8 mouse cellular contexts compared by ENCODE assay signal in genomic region chr14:32994954-32995636, GRCm38 (mm10). TPM values are rescaled to one million over a fixed set of nuclear protein-coding genes. Genes with fewer than 3 reads are reported as not detected.
DNase-seq lines count a peak whose midpoint lies in the region; ATAC-seq and TF ChIP-seq lines count a peak whose summit lies in the region.

No protein-coding gene starts in this region.

- peak; percentile 73 for ATAC-seq in lung, postnatal 0 days
- ATAC-seq in erythroblast, adult 5-6 weeks (replicated peaks; ENCODE audit: low FRiP score, poor library complexity, severe bottlenecking) = no peak
- ATAC-seq in granulocyte monocyte progenitor cell, adult 5-6 weeks (replicated peaks; ENCODE audit: poor library complexity, severe bottlenecking) = no peak

- WGBS in lung, postnatal 0 days = 12% methylated on average over 10 of the region's 10 CpGs

- peak overlapping the region; percentile 45 for H3K4me3 ChIP-seq in testis, adult 2 months (ENCODE audit: control insufficient read depth, low read depth, low read length)
- H3K4me3 ChIP-seq in lung, postnatal 0 days (ENCODE audit: low read depth, low read length) = peak overlapping the region; percentile 14; the same call in 1 of the 2 replicates

- peak overlapping the region; percentile 49 for H3K4me2 ChIP-seq in lung, postnatal 0 days (replicated peaks; ENCODE audit: low read depth, low read length)

- TF ChIP-seq CTCF in testis, adult 2 months (IDR thresholded peaks at IDR 0.05; ENCODE audit: control insufficient read depth, insufficient read depth, insufficient replicate concordance, low read depth, low read length) = no peak
- no peak for TF ChIP-seq CTCF in lung, postnatal 0 days (IDR thresholded peaks at IDR 0.05)

- peaks cover 2% of the 10 kb centered on the region; the same call in 1 of the 2 replicates for H3K4me1 ChIP-seq in testis, adult 2 months (ENCODE audit: control insufficient read depth, insufficient read depth, low read length)
- peaks cover 5% of the 10 kb centered on the region; the same call in 1 of the 2 replicates for H3K4me1 ChIP-seq in lung, postnatal 0 days (ENCODE audit: insufficient read depth, low read depth, low read length)

- no peak overlapping the region for H3K9ac ChIP-seq in lung, postnatal 0 days (replicated peaks; ENCODE audit: low read depth)

- no peak overlapping the region; the same call in 1 of the 2 replicates for H3K27ac ChIP-seq in testis, adult 2 months (ENCODE audit: control insufficient read depth, insufficient read depth, low read depth, low read length)
- H3K27ac ChIP-seq in lung, postnatal 0 days (ENCODE audit: low read length) = no peak overlapping the region

- no peak for TF ChIP-seq POLR2A in testis, adult 2 months (IDR thresholded peaks at IDR 0.05; ENCODE audit: control insufficient read depth, low read depth, low read length)

- no peaks in the 10 kb centered on the region for H3K9me3 ChIP-seq in lung, postnatal 0 days (ENCODE audit: low read length)

- TF ChIP-seq EP300 in lung, postnatal 0 days (IDR thresholded peaks at IDR 0.05) = no peak

- DNase-seq in testis, postnatal 14 days (ENCODE audit: low spot score) = no peak
- peak; percentile 69 for DNase-seq in forelimb bud, embryonic 11.5 days (ENCODE audit: low read depth, low spot score)
- DNase-seq in kidney, adult 18-20 months = peak; percentile 31
- peak; percentile 56 for DNase-seq in lung, postnatal 0 days (ENCODE audit: low spot score)
- DNase-seq in telencephalon, adult 2 months (ENCODE audit: low read depth, low spot score) = peak; percentile 16

- no peaks in the 10 kb centered on the region for H3K36me3 ChIP-seq in testis, adult 2 months (ENCODE audit: control insufficient read depth, insufficient read depth, low read length)
- no peaks in the 10 kb centered on the region for H3K36me3 ChIP-seq in lung, postnatal 0 days (ENCODE audit: insufficient read depth, low read length)

- H3K27me3 ChIP-seq in testis, adult 2 months (ENCODE audit: control insufficient read depth, insufficient read depth, low read length) = no peaks in the 10 kb centered on the region
- no peaks in the 10 kb centered on the region for H3K27me3 ChIP-seq in lung, postnatal 0 days (replicated peaks; ENCODE audit: insufficient read depth, low read length)

RNA-seq across cellular contexts. Expression of gene Lrrc18, which starts 3.9 kb away (rescaled TPM):
- 782 and 878 TPM in 2 replicates for polyA plus RNA-seq in testis, adult 2 months (2012; rRNA removed)
- 1.4 and 2.0 TPM in 2 replicates for polyA plus RNA-seq in lung, postnatal 0 days (2015; fragmentation: Nextera tagmentation; extraction: Ambion mirVana)
- total RNA-seq in erythroblast, adult 5-6 weeks (2015; ENCODE audit: low replicate concordance) = not detected in 2 replicates
- not detected in 2 replicates for total RNA-seq in erythroblast, adult 5-6 weeks (2017; ENCODE audit: low replicate concordance)
- not detected in 2 replicates for total RNA-seq in granulocyte monocyte progenitor cell, adult 5-6 weeks (2014; fragmentation: Nextera tagmentation)
- total RNA-seq in granulocyte monocyte progenitor cell, adult 5-6 weeks (2017) = 0.05 and 0.13 TPM in 2 replicates
